Mouse (Mus musculus): ENCODE data around the gene Zbtb1.
"Not testable (repeated sequence)": the region's sequence is repeated elsewhere in the genome, so short reads cannot be mapped to it uniquely, and the experiment has no call there.

Gene Zbtb1

DNA sequence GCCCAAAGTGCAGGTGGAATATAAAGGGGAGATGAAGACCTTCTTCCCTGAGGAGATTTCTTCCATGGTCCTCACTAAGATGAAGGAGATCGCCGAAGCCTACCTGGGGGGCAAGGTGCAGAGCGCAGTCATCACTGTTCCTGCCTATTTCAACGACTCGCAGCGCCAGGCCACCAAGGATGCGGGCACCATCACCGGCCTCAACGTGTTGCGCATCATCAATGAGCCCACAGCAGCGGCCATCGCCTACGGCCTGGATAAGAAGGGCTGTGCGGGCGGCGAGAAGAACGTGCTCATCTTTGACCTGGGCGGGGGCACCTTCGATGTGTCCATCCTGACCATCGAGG lies 34.7 kb downstream of the Zbtb1 start:
- DNase-seq (ENCODE audit: low spot score): no peak

DNA sequence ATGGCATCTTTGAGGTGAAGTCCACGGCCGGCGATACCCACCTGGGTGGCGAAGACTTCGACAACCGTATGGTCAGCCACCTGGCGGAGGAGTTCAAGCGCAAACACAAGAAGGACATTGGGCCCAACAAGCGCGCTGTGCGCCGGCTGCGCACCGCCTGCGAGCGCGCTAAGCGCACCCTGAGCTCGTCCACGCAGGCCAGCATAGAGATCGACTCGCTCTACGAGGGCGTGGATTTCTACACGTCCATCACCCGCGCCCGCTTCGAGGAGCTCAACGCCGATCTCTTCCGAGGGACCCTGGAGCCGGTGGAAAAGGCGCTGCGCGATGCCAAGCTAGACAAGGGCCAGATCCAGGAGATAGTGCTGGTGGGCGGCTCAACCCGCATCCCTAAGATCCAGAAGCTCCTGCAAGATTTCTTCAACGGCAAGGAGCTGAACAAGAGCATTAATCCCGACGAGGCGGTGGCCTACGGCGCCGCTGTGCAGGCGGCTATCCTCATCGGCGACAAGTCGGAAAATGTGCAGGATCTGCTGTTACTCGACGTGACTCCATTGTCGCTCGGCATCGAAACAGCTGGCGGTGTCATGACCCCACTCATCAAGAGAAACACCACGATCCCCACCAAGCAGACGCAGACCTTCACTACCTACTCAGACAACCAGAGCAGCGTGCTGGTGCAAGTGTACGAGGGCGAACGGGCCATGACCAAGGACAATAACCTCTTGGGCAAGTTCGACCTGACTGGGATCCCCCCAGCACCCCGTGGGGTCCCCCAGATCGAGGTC lies 35.3 kb downstream of the Zbtb1 start:
- DNase-seq (ENCODE audit: low spot score): no peak

DNA sequence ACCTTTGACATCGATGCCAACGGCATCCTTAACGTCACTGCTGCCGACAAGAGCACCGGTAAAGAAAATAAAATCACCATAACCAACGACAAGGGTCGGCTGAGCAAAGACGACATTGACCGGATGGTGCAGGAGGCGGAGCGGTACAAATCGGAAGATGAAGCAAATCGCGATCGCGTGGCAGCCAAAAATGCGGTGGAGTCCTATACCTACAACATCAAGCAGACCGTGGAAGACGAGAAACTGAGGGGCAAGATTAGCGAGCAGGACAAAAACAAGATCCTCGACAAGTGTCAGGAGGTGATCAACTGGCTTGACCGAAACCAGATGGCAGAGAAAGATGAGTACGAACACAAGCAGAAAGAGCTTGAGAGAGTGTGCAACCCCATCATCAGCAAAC lies 35.9 kb downstream of the Zbtb1 start:
- no peak for DNase-seq (ENCODE audit: low spot score)

- no peak for DNase-seq (ENCODE audit: low spot score)
Observed at GRCm38 (mm10) chr12:76407184-76407583, 37.1 kb downstream of the Zbtb1 start.

DNA sequence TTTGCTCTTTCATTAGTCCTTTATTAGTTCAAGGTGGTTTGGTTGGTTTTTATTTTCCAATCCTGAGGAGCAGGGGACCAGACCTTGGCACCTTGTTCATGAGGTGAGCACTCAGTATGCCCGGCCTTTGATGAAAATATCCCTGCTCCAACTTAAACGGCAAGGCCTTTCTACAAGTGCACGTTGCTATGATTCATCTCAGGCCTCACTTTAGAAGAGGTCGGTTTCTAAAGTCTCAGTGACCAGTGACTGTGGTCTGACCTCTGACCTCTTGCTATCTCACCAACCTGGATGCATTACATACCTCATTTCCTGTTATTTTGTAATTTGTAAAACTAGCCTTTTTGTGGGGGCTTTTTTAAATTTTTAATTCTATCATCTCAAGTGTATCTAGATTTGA lies 39.1 kb downstream of the Zbtb1 start:
- no peak for DNase-seq (ENCODE audit: low spot score)

- DNase-seq (ENCODE audit: low spot score): no peak
Observed at GRCm38 (mm10) chr12:76415383-76416010, 45.4 kb downstream of the Zbtb1 start.

- DNase-seq (ENCODE audit: low spot score): no peak
Observed at GRCm38 (mm10) chr12:76417433-76417854, 47.4 kb downstream of the Zbtb1 start, which contains the start of gene Ppp1r36. Ppp1r36 (plus strand) TSS chr12:76417538.

DNA sequence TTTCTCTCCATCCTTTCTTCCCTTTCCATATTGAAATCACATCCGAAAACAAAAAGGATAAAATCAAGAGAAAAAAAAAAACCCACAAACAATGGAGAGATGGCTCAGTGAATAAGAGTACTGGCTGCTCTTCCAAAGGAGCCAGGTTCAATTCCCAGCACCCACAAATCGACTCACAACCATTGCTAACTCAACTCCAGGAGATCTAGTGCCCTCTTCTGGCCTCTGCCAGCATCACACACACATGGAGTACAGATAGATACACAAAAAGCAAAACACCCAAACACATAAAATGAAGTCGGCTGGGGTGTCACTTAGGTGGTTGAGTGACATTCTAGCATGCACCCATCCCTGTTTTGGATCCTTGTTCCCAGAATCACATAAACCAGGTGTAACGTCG lies 48.3 kb downstream of the Zbtb1 start:
- no peak for DNase-seq (ENCODE audit: low spot score)

DNA sequence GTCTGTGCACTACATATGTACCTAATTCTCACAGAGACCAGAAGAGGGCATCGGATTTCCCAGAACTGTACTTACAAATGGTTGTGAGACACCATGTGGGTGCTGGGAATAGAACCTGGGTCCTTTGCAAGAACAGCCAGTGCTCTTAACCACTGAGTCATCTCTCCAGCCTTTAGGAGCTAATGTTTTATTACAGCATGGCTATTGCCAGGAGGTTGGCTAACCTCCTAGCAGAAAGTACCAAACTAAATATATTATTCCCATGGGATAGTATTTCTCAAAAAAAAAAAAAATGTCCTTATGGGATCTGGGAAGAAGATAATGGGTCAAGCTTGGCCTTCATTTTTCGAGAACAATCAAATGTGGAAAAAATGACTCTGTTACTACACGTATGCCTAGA lies 55.2 kb downstream of the Zbtb1 start:
- no peak for DNase-seq (ENCODE audit: low spot score)

- no peak for DNase-seq (ENCODE audit: low spot score)
Observed at GRCm38 (mm10) chr12:76427546-76427945, 57.5 kb downstream of the Zbtb1 start.

DNA sequence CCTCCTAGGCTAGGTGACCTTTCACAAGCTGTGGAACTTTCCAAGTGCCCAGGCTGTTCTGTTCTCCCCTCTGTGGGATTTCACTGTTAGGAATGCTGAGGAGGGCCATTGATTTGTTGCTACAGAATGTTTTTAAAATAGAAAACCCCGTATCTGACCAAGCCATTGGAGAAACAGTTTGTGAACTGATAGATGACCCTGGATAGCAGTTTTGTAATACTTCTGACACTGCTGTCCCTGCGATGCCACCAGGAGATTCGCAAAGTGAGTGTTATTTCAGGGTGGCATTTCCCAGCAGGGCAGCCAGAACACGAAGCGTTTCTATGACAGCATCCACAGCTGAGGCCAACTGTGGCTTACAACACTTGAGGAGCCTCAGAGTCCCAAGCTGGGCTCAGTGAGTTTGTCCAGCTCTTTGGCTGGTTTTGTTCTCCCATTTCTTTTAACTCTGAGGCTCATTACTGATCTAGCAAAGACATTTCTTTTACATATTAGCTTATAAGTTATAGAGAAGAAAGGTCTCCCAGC lies 60.9 kb downstream of the Zbtb1 start:
- DNase-seq (ENCODE audit: low spot score): no peak

- no peak for DNase-seq (ENCODE audit: low spot score)
Observed at GRCm38 (mm10) chr12:76431431-76431830, 61.4 kb downstream of the Zbtb1 start.

DNA sequence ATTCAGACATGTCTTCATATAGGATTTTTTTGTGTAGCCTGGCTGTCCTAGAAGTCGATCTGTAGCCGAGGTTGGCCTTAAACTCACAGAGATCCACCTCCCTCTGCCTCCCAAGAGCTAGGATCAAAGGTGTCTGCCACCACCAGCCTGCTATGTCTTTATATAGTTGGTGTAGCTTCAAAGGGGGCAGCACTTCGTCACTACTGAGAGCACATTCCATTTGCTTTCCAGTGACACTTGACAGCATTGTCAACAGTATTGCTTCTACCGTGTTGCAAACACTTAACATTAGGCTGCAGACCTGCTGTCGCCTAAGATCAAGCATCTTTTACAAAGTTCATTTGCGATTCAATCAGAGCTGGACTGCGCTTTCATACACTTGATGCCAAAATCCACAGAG lies 64.0 kb downstream of the Zbtb1 start:
- no peak for DNase-seq (ENCODE audit: low spot score)

GRCm38 (mm10) chr12:76435084-76435483 lies 65.0 kb downstream of the Zbtb1 start:
- no peak for DNase-seq (ENCODE audit: low spot score)

DNA sequence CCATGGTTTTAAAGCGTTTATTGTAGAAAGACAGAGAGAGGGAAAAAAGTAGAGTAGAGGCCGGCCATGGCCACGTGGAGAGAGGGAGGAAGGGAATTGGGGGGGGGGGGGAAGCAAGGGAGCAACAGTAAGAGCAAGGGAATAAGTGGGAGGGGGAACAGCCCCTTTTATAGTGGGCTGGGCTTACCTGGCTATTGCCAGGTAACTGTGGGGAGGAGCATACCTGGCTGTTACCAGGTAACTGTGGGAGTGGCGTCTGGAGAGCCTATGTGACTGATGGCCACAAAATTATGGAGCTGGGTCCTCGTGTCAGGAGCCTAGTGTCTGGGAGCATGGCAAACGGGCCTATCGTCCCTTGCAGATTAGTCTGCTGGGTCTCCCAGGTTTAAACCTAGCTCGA lies 65.5 kb downstream of the Zbtb1 start:
- DNase-seq (ENCODE audit: low spot score): no peak

DNA sequence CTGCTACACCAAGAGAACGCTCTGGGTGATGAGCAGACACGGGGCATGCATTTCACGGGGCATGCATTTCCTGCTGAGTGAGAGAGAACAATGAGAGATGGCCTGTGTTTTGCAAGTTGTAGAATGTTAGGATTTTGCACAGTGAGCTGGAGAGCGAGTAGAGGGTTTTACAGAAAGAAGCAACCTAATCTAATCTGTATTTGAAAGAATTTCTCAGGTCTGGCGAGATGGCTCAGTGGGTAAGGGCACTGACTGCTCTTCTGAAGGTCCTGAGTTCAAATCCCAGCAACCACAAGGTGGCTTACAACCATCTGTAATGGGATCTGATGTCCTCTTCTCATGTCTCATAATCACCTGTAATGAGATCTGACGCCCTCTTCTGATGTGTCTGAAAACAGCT lies 73.4 kb downstream of the Zbtb1 start:
- DNase-seq (ENCODE audit: low spot score): not testable (repeated sequence)

GRCm38 (mm10) chr12:76444359-76444772 lies 74.3 kb downstream of the Zbtb1 start:
- DNase-seq (ENCODE audit: low spot score): no peak

DNA sequence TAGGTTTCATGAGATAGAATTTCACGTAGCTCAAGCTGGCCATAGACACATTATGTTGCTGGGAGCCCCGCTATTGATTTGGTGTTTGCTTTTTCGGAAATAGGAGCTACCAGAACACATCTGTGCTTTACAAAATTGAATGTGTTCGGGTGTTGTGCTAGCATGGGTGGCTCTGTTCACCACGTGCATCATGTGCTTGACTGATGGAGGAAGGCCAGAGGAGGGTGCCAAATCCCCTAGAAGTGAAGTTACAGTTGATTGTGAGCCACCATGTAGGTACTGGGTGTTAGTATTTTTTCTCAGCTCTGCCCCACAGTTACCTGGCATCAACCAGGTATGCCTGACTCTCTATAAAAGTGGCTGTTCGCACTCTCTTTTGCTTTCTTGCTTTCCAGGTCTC lies 74.8 kb downstream of the Zbtb1 start:
- no peak for DNase-seq (ENCODE audit: low spot score)

DNA sequence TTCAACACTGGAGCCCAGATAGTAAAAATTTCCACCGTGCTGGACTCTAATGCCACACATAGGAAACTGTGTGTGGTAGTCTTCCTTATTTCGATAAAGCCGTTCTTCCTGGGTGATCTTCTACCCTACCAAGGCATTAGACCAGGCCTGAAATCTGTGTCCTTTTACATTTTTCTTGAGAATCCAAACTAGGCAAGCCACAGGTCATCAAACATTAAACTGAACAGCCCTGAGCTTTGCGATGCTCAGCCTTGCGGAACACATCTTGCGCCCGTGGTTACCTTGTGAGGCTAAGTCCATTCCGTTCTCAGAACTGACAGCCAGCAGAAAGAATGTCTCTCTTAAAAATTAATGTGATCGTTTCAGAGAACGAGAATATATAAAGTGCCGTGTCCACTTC lies 76.1 kb downstream of the Zbtb1 start:
- DNase-seq (ENCODE audit: low spot score): no peak
